Mouse (Mus musculus) cerebellum, adult 2 months (tissue): ENCODE data around the gene Grap. TPM values are rescaled to one million over a fixed set of nuclear protein-coding genes. Genes with fewer than 3 reads are reported as not detected.
"Not testable (repeated sequence)": the region's sequence is repeated elsewhere in the genome, so short reads cannot be mapped to it uniquely, and the experiment has no call there.

Experiments used
- DNase-seq, 2 experiments: peaks; one replicate each; pipeline ENCODE4 v3.0.0; 2021
- H3K27ac ChIP-seq: fragments of 200-500 bp; 2 replicates; pipeline ENCODE4 v1.5.1; 2012; ENCODE audit warnings: low read length, control low read depth, inconsistent platforms; ENCODE audit not compliant: insufficient read depth
- H3K27me3 ChIP-seq: fragments of 200-500 bp; 2 replicates; pipeline ENCODE4 v1.6.1; 2012; ENCODE audit warnings: inconsistent platforms, mild to moderate bottlenecking, low read length, moderate library complexity; ENCODE audit not compliant: control insufficient read depth, insufficient read depth
- H3K4me1 ChIP-seq: fragments of 200-500 bp; 2 replicates; pipeline ENCODE4 v1.6.1; 2011; ENCODE audit warnings: low read length; ENCODE audit not compliant: control insufficient read depth, insufficient read depth
- H3K4me3 ChIP-seq: fragments of 200-500 bp; replicated peaks from 2 replicates; pipeline ENCODE3; 2011; ENCODE audit warnings: mild to moderate bottlenecking, low read depth, low read length, control low read depth; ENCODE audit not compliant: insufficient read depth
- CTCF ChIP-seq: fragments of 200-500 bp; IDR thresholded peaks from 2 replicates; pipeline ENCODE4 v1.5.1; 2011; ENCODE audit warnings: low read depth, mild to moderate bottlenecking, control low read depth, low read length, moderate library complexity, borderline replicate concordance; ENCODE audit not compliant: insufficient read depth
- POLR2A ChIP-seq: fragments of 200-500 bp; IDR thresholded peaks from 2 replicates; pipeline ENCODE4 v1.6.1; 2011; ENCODE audit warnings: low read length, control low read depth, borderline replicate concordance; ENCODE audit not compliant: insufficient read depth
- WGBS: fragments of 180-500 bp; shearing (Covaris S2); methylation state at CpG from one replicate; pipeline ENCODE4 v1.1.7; 2018; 5-methylcytosine and 5-hydroxymethylcytosine counted together
- polyA plus RNA-seq: library from polyadenylated mRNA; depleted of rRNA; stranded (reverse); fragments of >200 nt; gene quantifications from 2 replicates; pipeline ENCODE4 v1.2.3, GENCODE M21; 2012

Gene Grap
- polyA plus RNA-seq, 1 experiment = 5.4 TPM

DNA sequence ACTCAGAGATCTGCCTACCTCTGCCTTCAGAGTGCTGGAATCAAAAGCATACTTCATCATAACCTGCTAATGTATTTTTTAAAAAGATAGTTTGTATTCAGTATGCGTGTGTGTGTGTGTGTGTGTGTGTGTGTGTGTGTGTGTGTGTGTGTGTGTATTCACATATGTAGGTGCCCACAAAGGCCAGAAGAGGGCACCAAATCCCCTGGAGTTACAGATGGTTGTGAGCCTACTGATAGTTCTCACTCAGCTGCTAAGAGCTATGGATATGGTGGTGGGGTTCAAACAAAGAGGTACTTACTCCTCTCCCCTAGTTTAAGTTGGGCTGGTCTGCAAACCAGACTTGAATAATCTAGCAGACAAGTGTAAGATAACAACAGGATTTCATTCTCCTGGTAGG, 26.6 kb upstream of the Grap start:
- no peak overlapping the region for H3K27ac ChIP-seq
- H3K27me3 ChIP-seq = no peaks in the 10 kb centered on the region
- WGBS = 86% methylated on average over 1 of the region's 1 CpGs
- DNase-seq = no peak
- TF ChIP-seq POLR2A (no peak), CTCF (no peak)
- no peak overlapping the region for H3K4me3 ChIP-seq
- H3K4me1 ChIP-seq = no peaks in the 10 kb centered on the region

DNA sequence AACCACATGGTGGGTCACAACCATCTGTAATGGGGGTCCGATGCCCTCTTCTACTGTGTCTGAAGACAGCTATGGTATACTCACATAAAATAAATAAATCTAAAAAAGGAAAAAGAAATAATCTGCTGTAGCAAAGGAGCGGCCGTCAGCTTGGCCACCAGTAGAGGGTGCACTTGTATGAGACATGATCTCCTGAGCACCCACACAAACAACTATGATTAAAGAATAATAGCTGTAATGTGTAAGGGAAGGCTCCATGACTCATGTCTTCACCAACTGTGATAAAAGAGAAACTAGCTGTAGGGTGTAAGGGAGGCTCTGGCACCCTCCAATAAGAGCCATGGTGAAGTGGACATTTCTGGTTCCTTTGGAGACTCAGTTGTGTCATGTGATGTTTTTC, 23.4 kb upstream of the Grap start:
- TF ChIP-seq CTCF = no peak
- TF ChIP-seq POLR2A = no peak
- H3K4me1 ChIP-seq = no peaks in the 10 kb centered on the region
- H3K4me3 ChIP-seq = no peak overlapping the region
- H3K27ac ChIP-seq = no peak overlapping the region
- WGBS = 69% methylated on average over 3 of the region's 3 CpGs
- no peaks in the 10 kb centered on the region for H3K27me3 ChIP-seq
- DNase-seq = no peak

DNA sequence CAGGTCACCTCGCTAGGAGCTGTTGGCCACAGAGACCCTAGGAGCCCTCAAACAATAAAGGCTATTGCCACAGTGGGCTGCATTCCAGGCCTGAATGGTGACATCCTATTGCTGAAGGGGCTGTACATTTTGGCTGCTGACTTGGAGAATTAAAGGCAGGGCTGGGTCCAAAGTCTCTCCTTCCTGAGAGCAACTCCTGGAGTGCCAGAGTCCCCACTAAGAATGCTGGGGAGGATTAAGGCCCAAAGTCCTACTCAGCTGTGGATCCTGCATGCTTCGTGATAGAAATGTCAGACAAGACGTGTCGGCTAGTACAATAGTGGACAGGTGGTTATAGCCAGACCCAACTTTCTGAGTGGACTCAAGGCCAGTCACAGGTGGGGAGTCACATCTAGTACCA, 16.8 kb upstream of the Grap start:
- H3K27ac ChIP-seq, H3K27me3 ChIP-seq, H3K4me1 ChIP-seq, DNase-seq, H3K4me3 ChIP-seq: not testable (repeated sequence)
- 91% methylated on average over 4 of the region's 4 CpGs for WGBS

DNA sequence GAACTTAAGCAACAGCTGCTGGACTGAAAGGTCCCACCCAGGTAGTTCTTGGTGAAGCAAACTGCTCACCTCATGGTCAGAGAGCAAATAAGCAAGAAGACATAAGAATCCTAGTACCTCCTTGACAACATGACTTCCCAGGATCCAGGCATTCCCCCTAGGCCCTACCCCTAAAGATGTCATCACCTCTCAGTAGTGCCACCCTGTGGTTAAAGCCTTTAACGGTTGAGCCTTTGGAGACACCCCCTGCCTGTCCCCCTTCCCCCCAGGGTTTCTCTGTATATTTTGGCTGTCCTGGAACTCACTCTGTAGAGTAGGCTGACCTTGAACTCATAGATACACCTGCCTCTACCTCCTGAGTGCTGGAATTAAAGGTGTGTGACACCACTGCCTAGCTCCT, 15.7 kb upstream of the Grap start:
- Histone ChIP-seq H3K27me3 (no peaks in the 10 kb centered on the region), H3K4me3 (no peak overlapping the region), H3K27ac (no peak overlapping the region), H3K4me1 (no peaks in the 10 kb centered on the region)
- TF ChIP-seq CTCF (no peak), POLR2A (no peak)
- DNase-seq = no peak
- WGBS = 52% methylated on average over 1 of the region's 1 CpGs

DNA sequence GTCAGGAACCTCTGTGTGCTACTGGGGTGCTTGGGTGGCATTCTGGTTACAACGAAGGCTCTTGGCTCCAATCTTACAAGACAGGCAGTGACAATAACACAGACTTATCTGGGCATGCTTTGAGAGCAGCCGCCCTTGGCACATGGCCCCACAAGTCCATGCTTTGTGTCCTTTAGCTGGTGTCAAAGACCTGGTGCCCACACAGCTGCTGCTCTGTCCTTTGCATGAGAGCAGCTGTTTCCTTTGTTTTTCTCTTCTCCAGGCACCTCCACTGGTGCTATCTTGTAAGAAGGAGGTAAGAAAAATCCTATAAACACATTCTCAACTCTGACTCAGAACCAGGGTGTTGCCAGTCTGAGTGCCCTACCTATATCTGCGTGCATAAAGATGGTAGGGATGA, 15.2 kb upstream of the Grap start:
- no peak for DNase-seq
- Histone ChIP-seq H3K4me3 (no peak overlapping the region), H3K27me3 (no peaks in the 10 kb centered on the region), H3K27ac (no peak overlapping the region), H3K4me1 (no peaks in the 10 kb centered on the region)
- WGBS = 76% methylated on average over 3 of the region's 3 CpGs
- no peak for TF ChIP-seq POLR2A
- TF ChIP-seq CTCF = no peak

DNA sequence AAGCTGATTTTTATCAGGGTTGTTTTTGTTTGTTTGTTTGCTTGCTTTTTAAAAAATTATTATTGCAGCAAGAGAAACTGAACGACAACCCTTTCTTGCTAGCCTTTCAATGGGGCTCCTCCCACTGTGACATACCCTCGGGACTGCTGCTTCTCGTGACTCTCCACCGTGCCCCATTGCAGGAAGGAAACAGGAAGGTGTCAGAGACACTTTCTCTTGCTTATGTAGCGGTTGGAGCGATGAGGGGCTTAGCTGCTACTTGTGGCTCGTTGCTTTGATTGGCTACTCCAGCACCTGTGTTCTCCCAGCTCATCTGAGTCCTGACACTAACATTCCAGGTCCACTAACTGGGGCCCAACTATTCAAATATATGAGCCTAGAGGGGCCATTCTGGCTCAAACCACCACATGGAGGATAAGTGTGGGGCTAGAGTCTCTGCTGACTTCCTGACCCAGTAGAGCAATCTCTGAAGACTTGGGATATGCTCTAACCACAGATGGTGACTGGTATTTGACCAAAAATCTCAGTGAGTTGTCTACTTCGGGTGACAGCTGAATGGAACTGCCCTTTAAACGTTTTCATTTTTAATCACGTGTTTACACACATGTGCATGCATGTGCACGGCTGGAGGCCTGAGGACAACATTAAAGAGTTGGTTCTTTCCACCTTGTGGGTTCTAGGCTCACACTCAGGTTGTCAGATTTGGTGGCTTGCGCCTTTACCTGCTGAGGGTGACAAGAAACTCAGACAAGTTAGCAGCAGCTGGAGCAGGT, 14.1 kb upstream of the Grap start:
- no peak for DNase-seq
- Histone ChIP-seq H3K4me1 (no peaks in the 10 kb centered on the region), H3K4me3 (no peak overlapping the region), H3K27me3 (no peaks in the 10 kb centered on the region), H3K27ac (no peak overlapping the region)
- TF ChIP-seq POLR2A (no peak), CTCF (no peak)
- WGBS = 78% methylated on average over 12 of the region's 12 CpGs

DNA sequence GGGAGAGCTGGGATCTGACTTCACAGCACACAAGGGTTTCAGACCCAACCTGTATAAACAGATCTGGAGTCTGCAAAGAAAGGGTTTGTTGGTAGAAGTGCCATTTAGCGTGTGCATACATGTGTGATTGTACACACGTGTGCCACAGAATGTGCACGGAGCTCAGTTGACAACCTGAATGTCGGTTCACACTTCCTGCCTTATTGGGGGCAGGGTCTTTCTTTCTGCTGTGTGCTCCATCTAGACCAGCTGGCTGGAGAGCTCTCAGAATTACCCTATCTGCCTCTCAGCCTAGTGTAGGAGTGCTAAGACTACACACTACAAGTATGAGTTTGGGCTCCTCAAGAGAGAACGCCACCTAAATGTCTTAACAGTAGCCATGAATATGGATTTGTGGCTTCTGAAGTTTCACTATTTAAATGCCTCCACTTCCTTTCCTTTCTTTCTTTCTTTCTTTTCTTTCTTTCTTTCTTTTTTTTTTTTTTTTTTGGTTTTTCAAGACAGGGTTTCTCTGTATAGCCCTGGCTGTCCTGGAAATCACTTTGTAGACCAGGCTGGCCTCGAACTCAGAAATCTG, 13.4 kb upstream of the Grap start:
- WGBS = 94% methylated on average over 6 of the region's 6 CpGs
- Histone ChIP-seq H3K27me3 (no peaks in the 10 kb centered on the region), H3K27ac (no peak overlapping the region), H3K4me1 (no peaks in the 10 kb centered on the region), H3K4me3 (no peak overlapping the region)
- no peak for DNase-seq
- no peak for TF ChIP-seq CTCF
- no peak for TF ChIP-seq POLR2A

DNA sequence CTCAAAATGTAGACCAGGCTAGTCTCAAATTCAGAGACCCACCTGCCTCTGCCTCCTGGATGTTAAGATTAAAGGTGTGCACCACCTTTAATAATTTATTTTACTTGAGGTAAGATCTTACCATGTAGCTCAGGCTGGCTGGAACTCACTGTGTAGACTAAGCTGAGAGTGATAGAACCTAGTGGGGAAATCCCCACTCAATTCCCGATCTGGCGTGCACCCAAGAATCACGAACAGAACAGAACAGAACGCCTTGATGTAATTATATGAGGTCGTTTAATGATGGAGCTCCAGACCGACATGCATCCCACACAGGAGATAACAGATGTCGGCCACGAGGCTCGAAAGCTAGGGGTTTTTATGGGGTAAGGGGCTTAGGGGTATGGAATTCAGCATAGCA, 12.5 kb upstream of the Grap start:
- H3K27ac ChIP-seq, H3K4me1 ChIP-seq, H3K27me3 ChIP-seq, H3K4me3 ChIP-seq, DNase-seq: not testable (repeated sequence)
- WGBS = 62% methylated on average over 9 of the region's 9 CpGs
